Comparison of ENCODE assay signal across 8 mouse cellular contexts in the genomic region with DNA sequence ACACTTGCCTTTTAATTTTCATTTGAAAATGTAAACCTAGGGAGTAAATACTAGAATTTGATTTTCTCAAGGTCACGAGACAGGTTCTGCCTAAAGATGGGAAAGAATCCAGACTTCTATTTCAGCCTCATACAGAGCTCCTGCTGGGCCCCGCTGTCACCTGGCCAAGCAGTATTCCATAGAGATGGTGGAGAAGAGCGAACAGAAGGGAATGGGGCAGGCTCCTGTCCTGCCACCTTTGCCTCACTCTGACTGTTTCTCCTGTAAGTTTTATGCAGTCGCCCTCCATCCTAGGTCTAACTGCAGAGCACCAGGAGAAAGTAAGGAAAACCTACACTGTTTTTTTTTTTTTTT. TPM values are rescaled to one million over a fixed set of nuclear protein-coding genes. Genes with fewer than 3 reads are reported as not detected.
DNase-seq lines count a peak whose midpoint lies in the region; ATAC-seq and TF ChIP-seq lines count a peak whose summit lies in the region.

No protein-coding gene starts in this region.

- H3K4me3 ChIP-seq in ES-E14 (ENCODE audit: insufficient read depth in 1 of 2, low read depth in 1 of 2, low read length in 2 of 2, poor library complexity in 1 of 2, severe bottlenecking in 1 of 2): peak overlapping the region; percentile 97 to 99
- peak overlapping the region; percentile 61 for H3K4me3 ChIP-seq in forebrain, embryonic 12.5 days (replicated peaks)
- peak overlapping the region; percentile 78 for H3K4me3 ChIP-seq in liver, embryonic 11.5 days (ENCODE audit: low read depth, low read length)

- no peak overlapping the region for H3K27ac ChIP-seq in ES-E14 (ENCODE audit: insufficient read depth, low read depth, low read length, poor library complexity, severe bottlenecking)
- H3K27ac ChIP-seq in forebrain, embryonic 12.5 days: no peak overlapping the region
- no peak overlapping the region for H3K27ac ChIP-seq in liver, embryonic 11.5 days (ENCODE audit: low read depth, low read length)

- ATAC-seq in frontal cortex, adult (ENCODE audit: low TSS enrichment): peak; percentile 29; the same call in 1 of the 2 replicates
- no peak for ATAC-seq in forebrain, embryonic 12.5 days (ENCODE audit: low FRiP score)
- ATAC-seq in liver, embryonic 11.5 days (replicated peaks; ENCODE audit: low FRiP score): no peak

- H3K36me3 ChIP-seq in ES-E14 (ENCODE audit: control insufficient read depth, insufficient read depth, low read length, poor library complexity, severe bottlenecking): no peaks in the 10 kb centered on the region
- H3K36me3 ChIP-seq in forebrain, embryonic 12.5 days (replicated peaks): 0 out of 2 replicates have a peak, but pooled peaks cover 4% of the 10 kb centered on the region
- H3K36me3 ChIP-seq in liver, embryonic 11.5 days (ENCODE audit: control insufficient read depth, insufficient read depth, low read length): no peaks in the 10 kb centered on the region

- no peaks in the 10 kb centered on the region for H3K27me3 ChIP-seq in forebrain, embryonic 12.5 days
- H3K27me3 ChIP-seq in liver, embryonic 11.5 days (replicated peaks; ENCODE audit: control insufficient read depth, insufficient read depth, low read length): no peaks in the 10 kb centered on the region

- DNase-seq in frontal cortex, postnatal 10 days (ENCODE audit: low spot score in 2 of 2): no peak
- no peak for DNase-seq in ES-E14 (ENCODE audit: low read depth, low spot score)
- DNase-seq in liver, embryonic 11.5 days (ENCODE audit: low spot score): no peak
- DNase-seq in thymus, postnatal 0 days (ENCODE audit: low spot score): no peak
- DNase-seq in T-cell, adult 2 months (ENCODE audit: low spot score): no peak
- no peak for DNase-seq in embryo, embryonic 10.5 days (ENCODE audit: low spot score)

- WGBS in forebrain, embryonic 12.5 days: 68% methylated on average over 4 of the region's 4 CpGs
- WGBS in liver, embryonic 11.5 days: 66% methylated on average over 4 of the region's 4 CpGs

- peak overlapping the region; percentile 66 for H3K4me2 ChIP-seq in forebrain, embryonic 12.5 days
- peak overlapping the region; percentile 87 for H3K4me2 ChIP-seq in liver, embryonic 11.5 days

- peak overlapping the region; percentile 43; the same call in 1 of the 2 replicates for H3K9ac ChIP-seq in ES-E14 (ENCODE audit: insufficient read depth, low read depth, low read length, poor library complexity, severe bottlenecking)
- H3K9ac ChIP-seq in forebrain, embryonic 12.5 days: no peak overlapping the region
- peak overlapping the region; percentile 70 for H3K9ac ChIP-seq in liver, embryonic 11.5 days (ENCODE audit: low read depth, low read length)

- in situ Hi-C loops in ES-E14 (cut with MboI; ENCODE audit: low sequenced_read_pairs in 2 of 2, unreplicated experiment in 2 of 2): no loop called here

- peaks cover 0 to 3% of the 10 kb centered on the region in 2 experiments; a peak in 1 of 4 replicates for H3K4me1 ChIP-seq in ES-E14 (ENCODE audit: control insufficient read depth in 2 of 2, insufficient read depth in 2 of 2, low read length in 2 of 2, poor library complexity in 1 of 2)
- H3K4me1 ChIP-seq in forebrain, embryonic 12.5 days: peaks cover 5% of the 10 kb centered on the region
- peaks cover 5% of the 10 kb centered on the region; the same call in 1 of the 2 replicates for H3K4me1 ChIP-seq in liver, embryonic 11.5 days (replicated peaks; ENCODE audit: control insufficient read depth, insufficient read depth, low read length)

- H3K9me3 ChIP-seq in ES-E14 (ENCODE audit: control insufficient read depth, insufficient read depth, low read depth, low read length): no peaks in the 10 kb centered on the region
- no peaks in the 10 kb centered on the region for H3K9me3 ChIP-seq in forebrain, embryonic 12.5 days
- H3K9me3 ChIP-seq in liver, embryonic 11.5 days (ENCODE audit: control insufficient read depth, low read length): no peaks in the 10 kb centered on the region

TF ChIP-seq in ES-E14, 5 proteins besides CTCF, POLR2A, EP300 and RAD21:
- TF ChIP-seq MAFK (IDR thresholded peaks at IDR 0.05; ENCODE audit: insufficient read depth, low read depth, low read length): no peak
- TF ChIP-seq ZNF384 (IDR thresholded peaks at IDR 0.05; ENCODE audit: low read depth, low read length): no peak
- no peak for TF ChIP-seq ZC3H11A (IDR thresholded peaks at IDR 0.05; ENCODE audit: borderline replicate concordance, low read depth, low read length)

RNA-seq across cellular contexts. Expression of a gene that starts 0.7 kb away (rescaled TPM):
- total RNA-seq in ES-E14 (2012; rRNA removed): 30.7 and 32.9 TPM in 2 replicates
- 42.2 and 49.1 TPM in 2 replicates for polyA plus RNA-seq in forebrain, embryonic 12.5 days (2016; fragmentation: Nextera tagmentation; extraction: Ambion mirVana)
- polyA plus RNA-seq in liver, embryonic 11.5 days (2014; fragmentation: Nextera tagmentation; extraction: Ambion mirVana): 34.8 and 37.1 TPM in 2 replicates
- polyA plus RNA-seq in thymus, postnatal 0 days (2015; fragmentation: Nextera tagmentation; extraction: Ambion mirVana): 23.5 and 24.8 TPM in 2 replicates
